Mouse (Mus musculus): ENCODE measurements around the gene Disp1. TPM values are rescaled to one million over a fixed set of nuclear protein-coding genes. Genes with fewer than 3 reads are reported as not detected.

Disp1 gene
- polyA plus RNA-seq, 1 experiment from 2014 or later: 9.7 TPM

GRCm38 (mm10) chr1:183091203-183091602, 130.1 kb downstream of the Disp1 start:
- Histone ChIP-seq H3K36me3 (peaks cover 44% of the 10 kb centered on the region), H3K27me3 (no peaks in the 10 kb centered on the region), H3K9me3 (peaks cover 6% of the 10 kb centered on the region), H3K27ac (no peak overlapping the region), H3K4me2 (no peak overlapping the region), H3K4me1 (replicated peaks) (peaks cover 8% of the 10 kb centered on the region), H3K4me3 (no peak overlapping the region), H3K9ac (no peak overlapping the region)
- ATAC-seq (ENCODE audit: low FRiP score): no peak
- WGBS: 98% methylated on average over 7 of the region's 7 CpGs

GRCm38 (mm10) chr1:183088661-183089060, 132.7 kb downstream of the Disp1 start:
- no peak overlapping the region for H3K27ac ChIP-seq
- 98% methylated on average over 23 of the region's 23 CpGs for WGBS
- H3K9ac ChIP-seq: no peak overlapping the region
- H3K4me3 ChIP-seq: no peak overlapping the region
- no peak overlapping the region for H3K4me2 ChIP-seq
- H3K9me3 ChIP-seq: peaks cover 6% of the 10 kb centered on the region
- ATAC-seq (ENCODE audit: low FRiP score): no peak
- H3K4me1 ChIP-seq (replicated peaks): no peaks in the 10 kb centered on the region; the same call in 1 of the 2 replicates
- H3K36me3 ChIP-seq: peaks cover 61% of the 10 kb centered on the region
- H3K27me3 ChIP-seq: no peaks in the 10 kb centered on the region

- Histone ChIP-seq H3K4me2 (no peak overlapping the region), H3K9ac (no peak overlapping the region), H3K36me3 (peaks cover 61% of the 10 kb centered on the region), H3K9me3 (peaks cover 6% of the 10 kb centered on the region), H3K27me3 (no peaks in the 10 kb centered on the region), H3K27ac (no peak overlapping the region), H3K4me1 (replicated peaks) (peaks cover under 1% of the 10 kb centered on the region), H3K4me3 (no peak overlapping the region)
- ATAC-seq (ENCODE audit: low FRiP score): no peak
- WGBS: 92% methylated on average over 14 of the region's 14 CpGs
These were observed 134.5 kb downstream of the Disp1 start for GRCm38 (mm10) chr1:183086843-183087242.

GRCm38 (mm10) chr1:183084085-183085050, 137.0 kb downstream of the Disp1 start:
- ATAC-seq (ENCODE audit: low FRiP score): no peak

GRCm38 (mm10) chr1:183082436-183082835, 138.9 kb downstream of the Disp1 start:
- no peak for ATAC-seq (ENCODE audit: low FRiP score)
- Histone ChIP-seq H3K4me2 (no peak overlapping the region), H3K4me3 (no peak overlapping the region), H3K36me3 (peaks cover 32% of the 10 kb centered on the region), H3K9ac (no peak overlapping the region), H3K27me3 (no peaks in the 10 kb centered on the region), H3K4me1 (replicated peaks) (peaks cover 6% of the 10 kb centered on the region), H3K9me3 (no peaks in the 10 kb centered on the region), H3K27ac (no peak overlapping the region)
- WGBS: 90% methylated on average over 4 of the region's 4 CpGs

More at GRCm38 (mm10) chr1:183084085-183085050, 137.0 kb downstream of the Disp1 start:
- Histone ChIP-seq H3K4me1 (replicated peaks) (peaks cover 3% of the 10 kb centered on the region), H3K27me3 (no peaks in the 10 kb centered on the region), H3K27ac (no peak overlapping the region), H3K9ac (no peak overlapping the region), H3K9me3 (peaks cover 6% of the 10 kb centered on the region), H3K36me3 (peaks cover 52% of the 10 kb centered on the region), H3K4me2 (no peak overlapping the region), H3K4me3 (no peak overlapping the region)
- 87% methylated on average over 8 of the region's 8 CpGs for WGBS

GRCm38 (mm10) chr1:183081126-183081525, 140.2 kb downstream of the Disp1 start:
- Histone ChIP-seq H3K4me2 (no peak overlapping the region), H3K9me3 (no peaks in the 10 kb centered on the region), H3K27ac (no peak overlapping the region), H3K27me3 (no peaks in the 10 kb centered on the region), H3K4me1 (replicated peaks) (peaks cover 6% of the 10 kb centered on the region), H3K36me3 (peaks cover 19% of the 10 kb centered on the region), H3K9ac (no peak overlapping the region), H3K4me3 (no peak overlapping the region)
- ATAC-seq (ENCODE audit: low FRiP score): no peak

- no peaks in the 10 kb centered on the region for H3K36me3 ChIP-seq
- 52% methylated on average over 15 of the region's 15 CpGs for WGBS
- H3K27me3 ChIP-seq: no peaks in the 10 kb centered on the region
- ATAC-seq (ENCODE audit: low FRiP score): no peak
- no peak overlapping the region for H3K4me2 ChIP-seq
- H3K27ac ChIP-seq: peak overlapping the region; percentile 64
- peak overlapping the region; percentile 49; the same call in 1 of the 2 replicates for H3K9ac ChIP-seq
- H3K9me3 ChIP-seq: no peaks in the 10 kb centered on the region
- no peak overlapping the region for H3K4me3 ChIP-seq
- peaks cover 13% of the 10 kb centered on the region for H3K4me1 ChIP-seq (replicated peaks)
These were observed 146.1 kb downstream of the Disp1 start for GRCm38 (mm10) chr1:183075121-183075822.

GRCm38 (mm10) chr1:183072263-183073050, 148.9 kb downstream of the Disp1 start:
- H3K9me3 ChIP-seq: no peaks in the 10 kb centered on the region
- H3K9ac ChIP-seq: no peak overlapping the region
- no peak overlapping the region for H3K27ac ChIP-seq
- H3K4me2 ChIP-seq: no peak overlapping the region
- no peaks in the 10 kb centered on the region for H3K36me3 ChIP-seq
- H3K27me3 ChIP-seq: no peaks in the 10 kb centered on the region
- 66% methylated on average over 12 of the region's 12 CpGs for WGBS
- no peak for ATAC-seq (ENCODE audit: low FRiP score)
- no peak overlapping the region for H3K4me3 ChIP-seq
- peaks cover 10% of the 10 kb centered on the region for H3K4me1 ChIP-seq (replicated peaks)

- no peak for ATAC-seq (ENCODE audit: low FRiP score)
- H3K9me3 ChIP-seq: no peaks in the 10 kb centered on the region
- 0 out of 2 replicates have a peak, but pooled peaks cover 2% of the 10 kb centered on the region for H3K27me3 ChIP-seq
- H3K36me3 ChIP-seq: no peaks in the 10 kb centered on the region
- peaks cover 4% of the 10 kb centered on the region for H3K4me1 ChIP-seq (replicated peaks)
- no peak overlapping the region for H3K9ac ChIP-seq
- no peak overlapping the region for H3K4me3 ChIP-seq
- WGBS: 75% methylated on average over 8 of the region's 8 CpGs
- no peak overlapping the region for H3K27ac ChIP-seq
- no peak overlapping the region for H3K4me2 ChIP-seq
These were observed 151.2 kb downstream of the Disp1 start for GRCm38 (mm10) chr1:183069954-183070649.

- Histone ChIP-seq H3K4me1 (replicated peaks) (no peaks in the 10 kb centered on the region), H3K9ac (no peak overlapping the region), H3K27me3 (0 out of 2 replicates have a peak, but pooled peaks cover 7% of the 10 kb centered on the region), H3K36me3 (no peaks in the 10 kb centered on the region), H3K27ac (no peak overlapping the region), H3K9me3 (no peaks in the 10 kb centered on the region), H3K4me3 (no peak overlapping the region), H3K4me2 (no peak overlapping the region)
- ATAC-seq (ENCODE audit: low FRiP score): no peak
- WGBS: 87% methylated on average over 7 of the region's 7 CpGs
These were observed 153.5 kb downstream of the Disp1 start for GRCm38 (mm10) chr1:183067807-183068206.

GRCm38 (mm10) chr1:183066981-183067380, 154.3 kb downstream of the Disp1 start:
- no peak for ATAC-seq (ENCODE audit: low FRiP score)
- H3K9me3 ChIP-seq: no peaks in the 10 kb centered on the region
- 66% methylated on average over 4 of the region's 4 CpGs for WGBS

More at GRCm38 (mm10) chr1:183066981-183067380, 154.3 kb downstream of the Disp1 start:
- Histone ChIP-seq H3K9ac (no peak overlapping the region), H3K4me2 (no peak overlapping the region), H3K36me3 (no peaks in the 10 kb centered on the region), H3K27ac (no peak overlapping the region), H3K27me3 (0 out of 2 replicates have a peak, but pooled peaks cover 7% of the 10 kb centered on the region), H3K4me1 (replicated peaks) (no peaks in the 10 kb centered on the region), H3K4me3 (no peak overlapping the region)

All from hindbrain, embryonic 13.5 days (tissue).